Mouse (Mus musculus): ENCODE measurements around the gene Tpcn2. TPM values are rescaled to one million over a fixed set of nuclear protein-coding genes. Genes with fewer than 3 reads are reported as not detected.

Tpcn2 gene
- 10 to 100 TPM; 28.7 to 29.0 TPM for total RNA-seq (2023)

GRCm38 (mm10) chr7:145283487-145284187, at the start of gene Tpcn2:
Gene Tpcn2 (minus strand): TSS chr7:145284011.

GRCm38 (mm10) chr7:145314785-145315411, 31.1 kb upstream of the Tpcn2 start, which contains the start of gene Mrgprd:
Gene Mrgprd (plus strand): TSS chr7:145314835.

GRCm38 (mm10) chr7:145300321-145301007, 16.7 kb upstream of the Tpcn2 start, which contains the start of gene Mrgprf:
Gene Mrgprf (plus strand): TSS chr7:145300828.

GRCm38 (mm10) chr7:145208006-145208405, 75.8 kb downstream of the Tpcn2 start, which contains the start of gene 1810010D01Rik:
Gene 1810010D01Rik (minus strand): TSS chr7:145208119.

Other genes starting within 250 kb of the Tpcn2 start
- gene 1810010D01Rik, start 75.9 kb downstream of the Tpcn2 start, total RNA-seq (2023): 1 to 10 TPM; 1.7 to 3.3 TPM
- not detected for gene Mrgprf, start 16.8 kb upstream of the Tpcn2 start, total RNA-seq (2023)
- not detected for gene Mrgprd, start 30.8 kb upstream of the Tpcn2 start, total RNA-seq (2023)

Data from T-cell, adult 66 days (primary cell).